Mouse (Mus musculus): ENCODE measurements around the gene Dusp22. TPM values are rescaled to one million over a fixed set of nuclear protein-coding genes. Genes with fewer than 3 reads are reported as not detected.
A peak's percentile ranks its signal among the peaks of the same experiment; 100 is the strongest.

The Dusp22 gene
- polyA plus RNA-seq, 1 experiment from 2014 or later = 17.9 TPM

DNA sequence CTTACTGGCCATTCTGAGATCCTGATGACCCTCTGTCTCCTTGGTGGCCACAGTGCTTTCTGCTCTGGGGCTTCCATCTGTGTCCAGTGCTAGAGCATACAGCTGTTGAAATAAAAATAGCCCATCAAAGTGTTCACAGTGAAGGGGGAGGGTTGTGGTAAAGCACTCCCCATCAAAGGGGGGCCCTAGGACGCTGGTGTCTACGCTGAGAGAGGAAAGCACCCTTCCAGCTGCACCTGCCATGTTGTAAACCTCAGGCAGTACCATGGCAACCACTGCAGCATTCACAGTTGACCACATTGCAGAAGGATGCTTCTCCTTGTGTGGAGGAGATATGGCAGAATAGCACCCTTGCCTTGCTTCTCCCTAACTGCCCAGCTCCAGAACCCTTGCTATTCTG is 26.2 kb downstream of the Dusp22 start:
- 78% methylated on average over 2 of the region's 2 CpGs for WGBS
- peak; percentile 62; the same call in 1 of the 2 replicates for ATAC-seq (replicated peaks; ENCODE audit: extremely low read depth, insufficient read depth, low FRiP score)

DNA sequence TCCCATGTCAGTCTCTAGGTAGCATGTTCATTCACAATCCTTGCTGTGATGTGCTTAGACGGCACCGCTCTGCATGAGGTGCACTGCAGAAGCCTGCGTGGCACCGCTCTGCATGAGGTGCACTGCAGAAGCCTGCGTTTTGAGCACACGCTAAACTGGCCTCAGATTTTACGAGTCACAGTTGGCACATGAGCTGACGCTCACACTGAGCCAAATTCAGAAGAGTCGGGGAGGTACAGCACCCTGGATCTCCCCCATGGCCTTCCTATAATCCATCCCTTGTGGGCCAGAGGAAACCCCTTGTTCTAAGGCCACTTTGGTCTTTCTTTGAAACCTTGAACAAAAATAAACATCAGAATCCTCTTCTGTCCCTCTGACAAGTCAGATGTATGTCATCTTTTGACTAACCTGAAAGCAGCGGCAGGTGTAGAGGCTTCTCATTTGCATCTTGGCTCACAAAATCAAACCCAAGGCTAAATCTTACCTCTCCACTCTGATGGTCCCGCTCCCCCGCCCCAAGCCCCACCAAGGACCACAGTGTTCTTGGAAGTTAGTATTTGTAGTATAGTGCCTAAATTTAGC is 28.3 kb downstream of the Dusp22 start:
- no peak overlapping the region for H3K4me2 ChIP-seq (ENCODE audit: low read depth, low read length)
- H3K27ac ChIP-seq (ENCODE audit: low read length) = no peak overlapping the region
- H3K27me3 ChIP-seq (ENCODE audit: control insufficient read depth, insufficient read depth, low read length) = no peaks in the 10 kb centered on the region
- H3K9ac ChIP-seq (ENCODE audit: low read length) = no peak overlapping the region
- peaks cover 2% of the 10 kb centered on the region; the same call in 1 of the 2 replicates for H3K4me1 ChIP-seq (ENCODE audit: control insufficient read depth, insufficient read depth, low read length)
- WGBS = 92% methylated on average over 12 of the region's 12 CpGs
- no peak overlapping the region for H3K4me3 ChIP-seq (ENCODE audit: low read length)
- ATAC-seq (replicated peaks; ENCODE audit: extremely low read depth, insufficient read depth, low FRiP score) = no peak
- no peaks in the 10 kb centered on the region for H3K9me3 ChIP-seq (replicated peaks; ENCODE audit: control insufficient read depth, low read length)
- no peaks in the 10 kb centered on the region for H3K36me3 ChIP-seq (ENCODE audit: control insufficient read depth, insufficient read depth)

More for the DNA sequence above, 26.2 kb downstream of the Dusp22 start:
- H3K27me3 ChIP-seq (ENCODE audit: control insufficient read depth, insufficient read depth, low read length) = no peaks in the 10 kb centered on the region
- no peak overlapping the region for H3K4me2 ChIP-seq (ENCODE audit: low read depth, low read length)
- no peak overlapping the region for H3K4me3 ChIP-seq (ENCODE audit: low read length)
- H3K27ac ChIP-seq (ENCODE audit: low read length) = no peak overlapping the region
- H3K36me3 ChIP-seq (ENCODE audit: control insufficient read depth, insufficient read depth) = no peaks in the 10 kb centered on the region
- H3K9ac ChIP-seq (ENCODE audit: low read length) = no peak overlapping the region
- H3K4me1 ChIP-seq (ENCODE audit: control insufficient read depth, insufficient read depth, low read length) = peaks cover 2% of the 10 kb centered on the region; the same call in 1 of the 2 replicates
- no peaks in the 10 kb centered on the region for H3K9me3 ChIP-seq (replicated peaks; ENCODE audit: control insufficient read depth, low read length)

DNA sequence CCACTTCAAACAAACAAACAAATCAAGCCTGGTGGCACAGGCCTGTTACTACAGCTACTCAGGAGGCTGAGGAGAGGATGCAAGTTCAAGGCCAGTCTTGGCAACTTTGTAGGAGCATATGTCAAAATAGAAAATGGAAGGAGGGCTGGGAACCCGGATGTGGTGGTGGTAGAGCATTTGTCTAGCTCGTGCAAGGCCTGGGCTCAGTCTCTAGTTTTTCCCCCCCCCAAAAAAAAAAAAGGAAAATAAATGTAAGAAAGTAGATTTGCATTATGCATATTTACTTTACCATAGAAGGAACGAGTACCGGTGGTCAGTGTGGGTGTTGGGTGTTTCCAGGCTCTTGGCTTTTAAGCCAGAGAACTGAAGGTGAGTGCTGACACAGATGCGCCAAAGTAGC is 29.7 kb downstream of the Dusp22 start:
- WGBS = 92% methylated on average over 5 of the region's 5 CpGs
- Histone ChIP-seq H3K27me3 (ENCODE audit: control insufficient read depth, insufficient read depth, low read length) (no peaks in the 10 kb centered on the region), H3K4me1 (ENCODE audit: control insufficient read depth, insufficient read depth, low read length) (peaks cover 2% of the 10 kb centered on the region; the same call in 1 of the 2 replicates), H3K9ac (ENCODE audit: low read length) (no peak overlapping the region), H3K27ac (ENCODE audit: low read length) (no peak overlapping the region), H3K4me3 (ENCODE audit: low read length) (no peak overlapping the region), H3K36me3 (ENCODE audit: control insufficient read depth, insufficient read depth) (no peaks in the 10 kb centered on the region), H3K4me2 (ENCODE audit: low read depth, low read length) (no peak overlapping the region), H3K9me3 (replicated peaks; ENCODE audit: control insufficient read depth, low read length) (no peaks in the 10 kb centered on the region)
- ATAC-seq (replicated peaks; ENCODE audit: extremely low read depth, insufficient read depth, low FRiP score) = no peak

DNA sequence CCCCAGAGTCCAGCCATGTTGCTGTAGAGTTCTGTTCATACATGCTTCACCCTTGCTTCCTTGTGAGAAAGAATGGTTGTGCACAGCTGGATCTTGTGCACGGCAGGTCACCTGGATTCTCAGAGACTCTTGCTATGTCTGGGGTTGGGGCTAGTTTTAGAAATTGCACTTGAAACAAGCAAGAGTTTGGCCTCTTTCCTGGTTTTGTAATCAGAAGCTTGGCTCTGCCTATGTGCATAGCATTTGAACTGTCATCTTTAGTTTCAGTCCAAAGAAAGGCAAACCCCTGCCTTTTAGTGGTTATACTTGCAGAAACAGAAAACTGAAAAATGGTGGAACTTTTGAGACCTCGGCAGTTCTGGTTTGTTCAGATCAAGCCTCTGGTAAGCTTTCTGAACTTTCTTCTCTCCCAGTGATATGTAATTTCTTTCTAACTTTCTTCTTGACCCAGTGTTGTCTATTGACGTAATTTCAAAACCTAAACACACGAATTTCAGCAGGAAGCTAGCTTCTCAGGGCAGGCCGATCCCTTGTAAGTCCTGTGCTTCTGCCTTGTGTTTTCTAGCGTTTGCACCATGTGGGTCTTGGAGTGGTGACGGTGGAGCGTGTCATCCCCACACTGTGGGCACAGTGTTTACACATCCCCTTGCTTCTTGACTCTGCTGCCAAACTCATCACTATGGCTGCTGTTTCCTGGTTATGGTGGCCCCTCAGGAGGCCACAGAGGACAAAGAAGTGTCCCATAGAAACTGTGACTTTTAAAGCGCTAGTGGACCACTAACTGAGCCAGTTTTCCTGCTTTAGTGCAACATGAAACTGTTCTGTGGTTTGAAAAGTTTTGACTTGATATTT is 31.9 kb downstream of the Dusp22 start:
- 80% methylated on average over 9 of the region's 9 CpGs for WGBS
- no peaks in the 10 kb centered on the region for H3K36me3 ChIP-seq (ENCODE audit: control insufficient read depth, insufficient read depth)

DNA sequence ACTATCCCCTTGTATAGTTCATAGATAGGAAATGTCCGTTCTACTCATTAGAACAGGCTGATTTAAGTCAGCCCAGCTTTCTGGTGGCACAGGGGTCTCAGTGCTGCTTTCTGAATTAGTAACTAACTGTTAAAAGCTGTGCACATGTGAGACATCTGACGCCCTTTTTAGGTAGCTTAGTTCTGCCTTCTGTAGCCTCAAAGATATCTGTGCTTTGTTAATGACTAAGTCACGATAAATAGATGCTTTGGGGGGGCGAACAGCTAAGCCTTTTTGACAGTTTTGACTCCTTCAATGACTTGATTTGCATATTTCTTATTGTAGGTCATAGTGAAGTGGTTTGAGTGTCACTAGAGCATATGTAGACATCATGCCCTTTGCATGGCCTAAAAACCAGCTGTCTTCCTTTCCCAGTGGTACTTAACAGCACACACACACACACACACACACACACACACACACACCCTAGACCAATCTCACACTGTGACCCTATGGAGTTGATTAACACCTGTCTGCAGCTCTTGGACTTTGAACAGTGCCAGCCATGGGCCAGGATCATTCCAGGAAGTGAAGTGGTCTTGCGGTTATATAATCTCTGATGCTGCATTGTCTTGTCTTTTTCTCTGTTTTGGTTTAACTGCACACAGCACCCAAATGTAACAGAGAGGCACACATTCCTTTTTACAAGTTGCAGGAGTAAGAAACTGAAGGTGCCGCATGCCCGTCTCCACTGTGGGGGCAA is 33.0 kb downstream of the Dusp22 start:
- H3K4me1 ChIP-seq (ENCODE audit: control insufficient read depth, insufficient read depth, low read length) = no peaks in the 10 kb centered on the region
- no peaks in the 10 kb centered on the region for H3K36me3 ChIP-seq (ENCODE audit: control insufficient read depth, insufficient read depth)
- ATAC-seq (replicated peaks; ENCODE audit: extremely low read depth, insufficient read depth, low FRiP score) = no peak
- no peaks in the 10 kb centered on the region for H3K9me3 ChIP-seq (replicated peaks; ENCODE audit: control insufficient read depth, low read length)
- H3K9ac ChIP-seq (ENCODE audit: low read length) = no peak overlapping the region
- H3K4me3 ChIP-seq (ENCODE audit: low read length) = no peak overlapping the region
- WGBS = 82% methylated on average over 7 of the region's 7 CpGs
- no peaks in the 10 kb centered on the region for H3K27me3 ChIP-seq (ENCODE audit: control insufficient read depth, insufficient read depth, low read length)
- no peak overlapping the region for H3K27ac ChIP-seq (ENCODE audit: low read length)
- no peak overlapping the region for H3K4me2 ChIP-seq (ENCODE audit: low read depth, low read length)

More for the DNA sequence above, 31.9 kb downstream of the Dusp22 start:
- no peak overlapping the region for H3K27ac ChIP-seq (ENCODE audit: low read length)
- no peaks in the 10 kb centered on the region for H3K9me3 ChIP-seq (replicated peaks; ENCODE audit: control insufficient read depth, low read length)
- no peaks in the 10 kb centered on the region for H3K4me1 ChIP-seq (ENCODE audit: control insufficient read depth, insufficient read depth, low read length)
- no peak overlapping the region for H3K9ac ChIP-seq (ENCODE audit: low read length)
- no peaks in the 10 kb centered on the region for H3K27me3 ChIP-seq (ENCODE audit: control insufficient read depth, insufficient read depth, low read length)
- no peak overlapping the region for H3K4me2 ChIP-seq (ENCODE audit: low read depth, low read length)
- no peak overlapping the region for H3K4me3 ChIP-seq (ENCODE audit: low read length)
- no peak for ATAC-seq (replicated peaks; ENCODE audit: extremely low read depth, insufficient read depth, low FRiP score)

DNA sequence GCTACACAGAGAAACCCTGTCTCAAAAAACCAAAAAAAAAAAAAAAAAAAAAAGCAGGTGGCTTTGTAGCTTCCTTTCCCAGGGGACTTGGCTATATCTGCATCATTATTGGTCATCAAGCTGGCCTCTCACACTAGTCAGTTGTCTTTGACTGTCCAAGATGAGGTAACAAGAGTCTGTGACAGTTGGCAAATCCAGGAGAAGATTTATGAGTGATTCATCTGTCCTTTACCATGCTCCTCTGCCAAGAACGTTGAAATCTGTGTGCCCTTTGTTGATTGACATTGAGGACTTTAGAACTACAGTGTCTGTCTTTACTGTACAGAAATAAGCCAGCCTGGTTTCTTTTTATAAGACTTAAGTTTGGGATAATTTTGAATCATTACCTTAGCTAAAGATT is 35.4 kb downstream of the Dusp22 start:
- no peak for ATAC-seq (replicated peaks; ENCODE audit: extremely low read depth, insufficient read depth, low FRiP score)
- H3K9me3 ChIP-seq (replicated peaks; ENCODE audit: control insufficient read depth, low read length) = no peaks in the 10 kb centered on the region
- no peak overlapping the region for H3K27ac ChIP-seq (ENCODE audit: low read length)
- no peaks in the 10 kb centered on the region for H3K36me3 ChIP-seq (ENCODE audit: control insufficient read depth, insufficient read depth)
- 37% methylated on average over 1 of the region's 1 CpGs for WGBS
- no peak overlapping the region for H3K9ac ChIP-seq (ENCODE audit: low read length)
- no peaks in the 10 kb centered on the region for H3K27me3 ChIP-seq (ENCODE audit: control insufficient read depth, insufficient read depth, low read length)
- no peak overlapping the region for H3K4me3 ChIP-seq (ENCODE audit: low read length)
- no peaks in the 10 kb centered on the region for H3K4me1 ChIP-seq (ENCODE audit: control insufficient read depth, insufficient read depth, low read length)
- no peak overlapping the region for H3K4me2 ChIP-seq (ENCODE audit: low read depth, low read length)

DNA sequence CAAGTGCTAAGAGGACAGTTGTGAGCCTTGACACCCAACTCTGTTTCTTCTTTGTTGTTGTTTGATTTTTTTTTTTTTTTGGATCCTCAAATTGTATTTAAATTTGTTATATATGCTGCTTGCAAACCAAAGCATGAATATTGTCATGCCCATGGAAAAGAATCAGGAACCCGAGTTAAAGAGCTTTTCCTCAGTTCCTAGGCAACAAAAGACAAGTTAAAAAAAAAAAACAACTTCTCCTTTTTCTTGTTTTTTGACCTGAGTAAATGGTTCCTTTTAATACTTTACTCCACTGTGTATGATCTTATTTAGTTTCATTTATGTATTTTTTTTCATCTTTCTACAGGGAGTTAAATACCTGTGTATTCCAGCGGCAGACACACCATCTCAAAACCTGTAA is 36.1 kb downstream of the Dusp22 start:
- H3K9me3 ChIP-seq (replicated peaks; ENCODE audit: control insufficient read depth, low read length) = no peaks in the 10 kb centered on the region
- no peak overlapping the region for H3K4me2 ChIP-seq (ENCODE audit: low read depth, low read length)
- H3K4me1 ChIP-seq (ENCODE audit: control insufficient read depth, insufficient read depth, low read length) = no peaks in the 10 kb centered on the region
- ATAC-seq (replicated peaks; ENCODE audit: extremely low read depth, insufficient read depth, low FRiP score) = no peak
- no peak overlapping the region for H3K9ac ChIP-seq (ENCODE audit: low read length)
- no peaks in the 10 kb centered on the region for H3K36me3 ChIP-seq (ENCODE audit: control insufficient read depth, insufficient read depth)
- no peaks in the 10 kb centered on the region for H3K27me3 ChIP-seq (ENCODE audit: control insufficient read depth, insufficient read depth, low read length)
- H3K27ac ChIP-seq (ENCODE audit: low read length) = no peak overlapping the region
- 74% methylated on average over 2 of the region's 2 CpGs for WGBS
- H3K4me3 ChIP-seq (ENCODE audit: low read length) = no peak overlapping the region

DNA sequence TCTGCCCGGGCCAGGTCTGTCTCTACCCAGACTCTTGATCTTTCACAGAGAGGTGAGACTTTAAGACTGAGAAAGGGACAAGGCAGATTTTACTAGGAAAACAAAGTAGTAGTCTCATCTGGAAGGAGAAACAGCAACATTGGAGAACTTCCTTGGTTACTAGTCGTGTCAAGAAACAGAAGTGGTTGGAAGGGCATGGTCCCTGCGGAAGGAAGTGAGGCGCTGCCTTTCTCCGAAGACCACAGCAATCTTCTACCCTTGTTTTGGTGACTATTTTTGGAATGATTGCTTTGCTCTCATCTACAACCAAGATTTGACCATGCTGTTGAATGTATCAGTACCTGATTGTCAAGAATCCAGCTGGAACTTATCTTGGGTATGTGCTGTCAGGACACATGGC is 38.1 kb downstream of the Dusp22 start:
- Histone ChIP-seq H3K9me3 (replicated peaks; ENCODE audit: control insufficient read depth, low read length) (no peaks in the 10 kb centered on the region), H3K27me3 (ENCODE audit: control insufficient read depth, insufficient read depth, low read length) (no peaks in the 10 kb centered on the region), H3K27ac (ENCODE audit: low read length) (no peak overlapping the region), H3K4me1 (ENCODE audit: control insufficient read depth, insufficient read depth, low read length) (peaks cover 4% of the 10 kb centered on the region; the same call in 1 of the 2 replicates), H3K9ac (ENCODE audit: low read length) (no peak overlapping the region), H3K4me2 (ENCODE audit: low read depth, low read length) (no peak overlapping the region), H3K4me3 (ENCODE audit: low read length) (no peak overlapping the region), H3K36me3 (ENCODE audit: control insufficient read depth, insufficient read depth) (no peaks in the 10 kb centered on the region)
- WGBS = 74% methylated on average over 5 of the region's 5 CpGs
- ATAC-seq (replicated peaks; ENCODE audit: extremely low read depth, insufficient read depth, low FRiP score) = no peak

DNA sequence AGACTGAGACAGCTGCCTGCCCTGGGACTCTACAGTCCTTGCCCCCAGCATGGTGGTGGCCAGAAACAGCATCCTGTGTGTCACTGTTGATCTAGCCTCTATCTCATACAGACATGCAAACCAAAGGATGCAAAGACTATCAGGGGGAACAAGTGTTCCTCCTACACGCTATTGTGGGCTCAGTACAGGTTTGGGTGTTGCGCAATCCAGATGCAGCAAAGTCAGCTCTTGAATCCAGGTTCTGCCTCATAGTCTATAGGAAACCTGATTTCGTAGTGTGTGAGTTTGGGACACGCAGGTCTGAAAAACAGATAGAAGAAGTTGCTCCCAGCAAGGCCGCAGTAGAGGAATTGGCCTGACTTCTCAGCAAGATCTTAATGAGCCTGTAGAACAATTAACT is 42.9 kb downstream of the Dusp22 start:
- Histone ChIP-seq H3K4me3 (ENCODE audit: low read length) (no peak overlapping the region), H3K4me1 (ENCODE audit: control insufficient read depth, insufficient read depth, low read length) (peaks cover 4% of the 10 kb centered on the region; the same call in 1 of the 2 replicates), H3K36me3 (ENCODE audit: control insufficient read depth, insufficient read depth) (no peaks in the 10 kb centered on the region), H3K27ac (ENCODE audit: low read length) (no peak overlapping the region), H3K9me3 (replicated peaks; ENCODE audit: control insufficient read depth, low read length) (no peaks in the 10 kb centered on the region), H3K27me3 (ENCODE audit: control insufficient read depth, insufficient read depth, low read length) (no peaks in the 10 kb centered on the region), H3K4me2 (ENCODE audit: low read depth, low read length) (no peak overlapping the region), H3K9ac (ENCODE audit: low read length) (no peak overlapping the region)
- WGBS = 90% methylated on average over 5 of the region's 5 CpGs
- ATAC-seq (replicated peaks; ENCODE audit: extremely low read depth, insufficient read depth, low FRiP score) = no peak
